ENCODE assay signal across 11 mouse cellular contexts in the genomic region with DNA sequence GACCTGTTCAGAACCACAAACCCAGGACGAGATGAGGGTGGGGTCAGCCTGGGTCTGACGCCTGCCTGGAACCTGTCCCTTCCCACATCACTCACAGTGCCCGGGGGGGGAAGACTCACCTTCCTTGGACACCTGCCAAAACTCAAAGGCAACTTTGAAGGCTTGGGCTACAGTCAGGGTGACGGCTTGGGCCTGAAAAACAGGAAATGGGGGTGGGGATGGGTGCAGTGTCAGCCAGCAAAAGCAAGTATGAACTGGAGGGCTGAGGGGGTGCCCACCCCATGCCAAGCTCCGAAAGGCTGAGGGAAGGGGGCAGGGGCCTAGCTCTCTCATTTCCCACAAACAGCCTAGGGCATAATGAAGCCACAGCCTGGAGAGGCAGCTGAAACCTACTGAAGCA. TPM values are rescaled to one million over a fixed set of nuclear protein-coding genes. Genes with fewer than 3 reads are reported as not detected.
A peak's percentile ranks its signal among the peaks of the same experiment; 100 is the strongest.
DNase-seq lines count a peak whose midpoint lies in the region; ATAC-seq and TF ChIP-seq lines count a peak whose summit lies in the region.
"Had no signal": no experiment of that assay in that cellular context is flagged by ENCODE, and none has a peak within 500 bp of the region (broad histone marks: within the 10 kb centered on the region; RNA-seq: fewer than 3 reads in every experiment).

No protein-coding gene starts in this region.

- H3K27ac ChIP-seq in lung, postnatal 0 days (ENCODE audit: low read length), result no peak overlapping the region
- no peak overlapping the region for H3K27ac ChIP-seq in midbrain, embryonic 15.5 days
- H3K27ac ChIP-seq: midbrain, embryonic 12.5 days had no signal

- DNase-seq in cerebellum, adult 11-12 months, result peak; percentile 26
- DNase-seq in cerebellum, postnatal 36 days, result no peak
- DNase-seq in T-cell, adult 2 months (ENCODE audit: low spot score), result peak; percentile 97
- DNase-seq in lung, postnatal 0 days (ENCODE audit: low spot score), result peak; percentile 51
- peak; percentile 64 to 83 for DNase-seq in thymus, adult 18-20 months
- no peak for DNase-seq in MN1 (ENCODE audit: low spot score)
- DNase-seq: cerebellum, adult 11 months; layer of hippocampus, postnatal 36 days had no signal

- no peak overlapping the region for H3K9ac ChIP-seq in lung, postnatal 0 days (replicated peaks; ENCODE audit: low read depth)
- no peak overlapping the region for H3K9ac ChIP-seq in midbrain, embryonic 15.5 days
- H3K9ac ChIP-seq: midbrain, embryonic 12.5 days had no signal

- no peaks in the 10 kb centered on the region for H3K9me3 ChIP-seq in lung, postnatal 0 days (ENCODE audit: low read length)
- no peaks in the 10 kb centered on the region for H3K9me3 ChIP-seq in midbrain, embryonic 15.5 days
- H3K9me3 ChIP-seq: midbrain, embryonic 12.5 days had no signal

- no peak overlapping the region for H3K4me3 ChIP-seq in lung, postnatal 0 days (ENCODE audit: low read depth, low read length)
- H3K4me3 ChIP-seq in midbrain, embryonic 15.5 days, result no peak overlapping the region
- H3K4me3 ChIP-seq: midbrain, embryonic 12.5 days had no signal

- ATAC-seq in lung, postnatal 0 days, result 0 out of 2 replicates have a peak, but pooled peaks have one; percentile 11
- no peak for ATAC-seq in granulocyte monocyte progenitor cell, adult 5-6 weeks (replicated peaks; ENCODE audit: poor library complexity, severe bottlenecking)
- no peak for ATAC-seq in midbrain, embryonic 15.5 days (replicated peaks)

- no peaks in the 10 kb centered on the region for H3K27me3 ChIP-seq in lung, postnatal 0 days (replicated peaks; ENCODE audit: insufficient read depth, low read length)
- no peaks in the 10 kb centered on the region for H3K27me3 ChIP-seq in midbrain, embryonic 15.5 days (replicated peaks)

- TF ChIP-seq EP300 in lung, postnatal 0 days (IDR thresholded peaks at IDR 0.05), result no peak

- H3K4me1 ChIP-seq in lung, postnatal 0 days (ENCODE audit: insufficient read depth, low read depth, low read length), result peaks cover 18% of the 10 kb centered on the region; the same call in 1 of the 2 replicates
- peaks cover 10% of the 10 kb centered on the region for H3K4me1 ChIP-seq in midbrain, embryonic 15.5 days

- 46% methylated on average over 5 of the region's 5 CpGs for WGBS in lung, postnatal 0 days
- WGBS in midbrain, embryonic 15.5 days, result 85% methylated on average over 5 of the region's 5 CpGs

- H3K36me3 ChIP-seq in lung, postnatal 0 days (ENCODE audit: insufficient read depth, low read length), result peaks cover 20% of the 10 kb centered on the region
- no peaks in the 10 kb centered on the region for H3K36me3 ChIP-seq in midbrain, embryonic 15.5 days (replicated peaks)

- TF ChIP-seq CTCF in lung, postnatal 0 days (IDR thresholded peaks at IDR 0.05), result no peak

- H3K4me2 ChIP-seq in lung, postnatal 0 days (replicated peaks; ENCODE audit: low read depth, low read length), result no peak overlapping the region
- H3K4me2 ChIP-seq in midbrain, embryonic 15.5 days, result no peak overlapping the region
- H3K4me2 ChIP-seq: midbrain, embryonic 12.5 days had no signal

RNA-seq across cellular contexts. Expression of a gene that starts 17.6 kb away (rescaled TPM):
- polyA plus RNA-seq in lung, postnatal 0 days (2015; fragmentation: Nextera tagmentation; extraction: Ambion mirVana), result 23.5 and 24.4 TPM in 2 replicates
- total RNA-seq in granulocyte monocyte progenitor cell, adult 5-6 weeks (2014; fragmentation: Nextera tagmentation), result 28.4 and 30.6 TPM in 2 replicates
- 10.1 and 10.2 TPM in 2 replicates for total RNA-seq in granulocyte monocyte progenitor cell, adult 5-6 weeks (2017)
- polyA plus RNA-seq in midbrain, embryonic 15.5 days (2015; fragmentation: Nextera tagmentation; extraction: Ambion mirVana), result 2.7 and 3.0 TPM in 2 replicates

RNA-seq across cellular contexts. Expression of a gene that starts 46.2 kb away (rescaled TPM):
- 2.9 and 3.0 TPM in 2 replicates for polyA plus RNA-seq in lung, postnatal 0 days (2015; fragmentation: Nextera tagmentation; extraction: Ambion mirVana)
- 9.5 and 11.6 TPM in 2 replicates for total RNA-seq in granulocyte monocyte progenitor cell, adult 5-6 weeks (2014; fragmentation: Nextera tagmentation)
- total RNA-seq in granulocyte monocyte progenitor cell, adult 5-6 weeks (2017), result 4.8 and 5.1 TPM in 2 replicates
- polyA plus RNA-seq in midbrain, embryonic 15.5 days (2015; fragmentation: Nextera tagmentation; extraction: Ambion mirVana), result 3.8 and 4.3 TPM in 2 replicates

Comparison
In these comparisons a context has a peak if more than half of its experiments do, and no peak if none do; other contexts are left out.
1. DNase-seq: peak in cerebellum, adult 11-12 months (single experiment), T-cell, adult 2 months (single experiment), lung, postnatal 0 days (single experiment) and thymus, adult 18-20 months (2 of 2); none in cerebellum, postnatal 36 days (0 of 2) and MN1 (single experiment).